Mouse (Mus musculus): ENCODE measurements around the gene Lrrn3. TPM values are rescaled to one million over a fixed set of nuclear protein-coding genes. Genes with fewer than 3 reads are reported as not detected.

Lrrn3 gene
- polyA plus RNA-seq (2017; shearing (Covaris generic)) = under 1 TPM in 1 of 2 experiments, not detected in 1; 0.68 TPM

DNA sequence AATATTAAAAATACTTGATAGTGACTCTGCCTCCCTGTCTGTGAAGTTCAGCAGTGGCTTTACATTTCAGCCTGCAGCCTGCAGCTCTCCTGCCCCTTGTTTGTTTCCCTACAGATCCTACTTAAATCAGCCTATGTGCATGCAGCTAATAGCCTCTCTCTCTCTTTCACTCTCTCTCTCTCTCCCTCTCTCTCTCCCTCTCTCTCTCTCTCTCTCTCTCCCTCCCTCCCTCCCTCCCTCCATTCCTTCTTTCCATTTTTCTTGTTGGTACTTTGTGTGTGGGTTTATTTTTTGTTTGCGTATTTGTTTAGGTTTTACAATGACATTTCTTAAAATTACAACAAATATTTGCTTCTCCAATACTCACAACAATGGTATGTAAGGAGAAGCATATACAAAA, at the start of gene Lrrn3:
Lrrn3 (minus strand) TSS at position 101 of the 400 bp plus-strand sequence.

